Mouse (Mus musculus): Measurements from ENCODE around the gene U2af2. TPM values are rescaled to one million over a fixed set of nuclear protein-coding genes. Genes with fewer than 3 reads are reported as not detected.

The U2af2 gene
- polyA plus RNA-seq, 1 experiment from 2014 or later = 138 TPM

GRCm38 (mm10) chr7:5101066-5101663 is 39.2 kb downstream of the U2af2 start:
- peaks cover 31% of the 10 kb centered on the region for H3K36me3 ChIP-seq
- H3K27ac ChIP-seq = no peak overlapping the region
- H3K4me1 ChIP-seq = no peaks in the 10 kb centered on the region
- H3K9me3 ChIP-seq (replicated peaks) = no peaks in the 10 kb centered on the region
- no peak for ATAC-seq (ENCODE audit: low FRiP score)
- H3K4me3 ChIP-seq = no peak overlapping the region
- H3K9ac ChIP-seq = no peak overlapping the region
- H3K4me2 ChIP-seq (replicated peaks) = no peak overlapping the region
- no peaks in the 10 kb centered on the region for H3K27me3 ChIP-seq
- 89% methylated on average over 10 of the region's 10 CpGs for WGBS

DNA sequence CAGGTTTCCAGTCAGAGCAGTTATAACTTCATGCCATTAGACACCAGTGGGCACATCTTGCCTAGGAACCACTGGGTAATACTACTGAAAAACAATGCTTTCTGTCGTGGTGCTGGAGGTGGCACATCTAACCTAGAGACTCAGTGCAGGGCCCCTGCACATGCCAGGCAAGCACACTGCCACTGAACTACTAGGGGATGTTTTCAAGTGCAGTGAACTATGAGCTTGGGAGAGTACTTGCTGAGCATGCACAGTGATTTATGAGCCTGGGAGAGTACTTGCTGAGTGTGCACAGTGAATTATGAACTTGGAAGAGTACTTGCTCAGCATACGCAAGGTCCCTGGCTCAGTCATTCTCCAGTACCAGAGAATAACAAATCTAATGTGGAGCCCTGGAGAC is 40.6 kb downstream of the U2af2 start:
- ATAC-seq (ENCODE audit: low FRiP score) = no peak
- H3K4me1 ChIP-seq = no peaks in the 10 kb centered on the region
- WGBS = 88% methylated on average over 2 of the region's 2 CpGs

DNA sequence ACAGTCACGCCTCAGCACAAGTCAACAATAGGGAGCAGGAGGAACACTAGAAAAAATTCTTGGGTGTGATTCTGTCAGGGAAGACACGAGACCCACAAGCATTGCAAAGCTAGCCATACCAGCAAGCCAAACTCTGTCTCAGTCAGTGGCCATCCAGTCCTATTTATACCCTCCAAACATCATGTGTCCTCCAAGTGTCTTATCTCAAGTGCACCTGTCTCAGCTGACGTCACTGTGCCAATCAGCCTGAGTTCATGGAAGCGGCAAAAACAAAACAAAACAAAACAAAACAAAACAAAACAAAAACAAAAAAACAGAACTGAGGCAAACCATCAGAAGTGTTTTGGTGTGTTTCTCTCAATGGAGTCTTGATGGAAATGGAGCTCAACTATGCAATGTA is 46.3 kb downstream of the U2af2 start:
- no peak for ATAC-seq (ENCODE audit: low FRiP score)

More for the DNA sequence above, 40.6 kb downstream of the U2af2 start:
- Histone ChIP-seq H3K9ac (no peak overlapping the region), H3K27me3 (no peaks in the 10 kb centered on the region), H3K4me3 (no peak overlapping the region), H3K27ac (no peak overlapping the region), H3K4me2 (replicated peaks) (no peak overlapping the region), H3K36me3 (peaks cover 17% of the 10 kb centered on the region), H3K9me3 (replicated peaks) (no peaks in the 10 kb centered on the region)

GRCm38 (mm10) chr7:5109301-5109700 is 47.4 kb downstream of the U2af2 start:
- Histone ChIP-seq H3K4me2 (replicated peaks) (no peak overlapping the region), H3K9me3 (replicated peaks) (no peaks in the 10 kb centered on the region), H3K4me3 (no peak overlapping the region), H3K9ac (no peak overlapping the region), H3K27ac (no peak overlapping the region), H3K36me3 (no peaks in the 10 kb centered on the region), H3K4me1 (no peaks in the 10 kb centered on the region), H3K27me3 (no peaks in the 10 kb centered on the region)
- 85% methylated on average over 8 of the region's 8 CpGs for WGBS
- ATAC-seq (ENCODE audit: low FRiP score) = no peak

More for the DNA sequence above, 46.3 kb downstream of the U2af2 start:
- H3K4me1 ChIP-seq = no peaks in the 10 kb centered on the region
- H3K27me3 ChIP-seq = no peaks in the 10 kb centered on the region
- H3K36me3 ChIP-seq = no peaks in the 10 kb centered on the region
- H3K27ac ChIP-seq = no peak overlapping the region
- 84% methylated on average over 4 of the region's 4 CpGs for WGBS
- no peak overlapping the region for H3K4me3 ChIP-seq
- H3K4me2 ChIP-seq (replicated peaks) = no peak overlapping the region
- no peaks in the 10 kb centered on the region for H3K9me3 ChIP-seq (replicated peaks)
- H3K9ac ChIP-seq = no peak overlapping the region

GRCm38 (mm10) chr7:5112701-5113100 is 50.8 kb downstream of the U2af2 start:
- H3K4me1 ChIP-seq = no peaks in the 10 kb centered on the region
- H3K27me3 ChIP-seq = no peaks in the 10 kb centered on the region
- no peak overlapping the region for H3K4me3 ChIP-seq
- WGBS = 41% methylated on average over 3 of the region's 3 CpGs
- H3K4me2 ChIP-seq (replicated peaks) = no peak overlapping the region
- no peaks in the 10 kb centered on the region for H3K9me3 ChIP-seq (replicated peaks)
- no peak overlapping the region for H3K9ac ChIP-seq
- H3K36me3 ChIP-seq = no peaks in the 10 kb centered on the region
- no peak overlapping the region for H3K27ac ChIP-seq
- no peak for ATAC-seq (ENCODE audit: low FRiP score)

DNA sequence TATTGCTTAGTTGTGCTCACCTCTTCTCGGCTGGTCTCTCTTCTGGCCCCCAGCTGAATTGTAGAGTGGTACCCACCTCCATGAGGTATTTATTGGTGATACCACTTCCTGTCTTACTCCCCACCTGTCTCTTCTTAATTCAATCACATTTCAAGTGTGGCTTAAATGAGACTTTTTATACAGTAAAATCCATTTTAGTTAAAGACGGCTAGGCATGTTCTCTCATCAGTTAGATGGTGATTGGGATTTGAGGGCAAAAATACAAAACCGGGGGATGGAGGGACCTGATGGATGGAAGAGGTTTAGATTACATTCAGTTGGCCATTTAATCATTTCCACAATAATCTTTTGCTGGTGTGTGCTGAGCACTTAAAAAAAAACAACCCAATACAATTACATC is 54.9 kb downstream of the U2af2 start, which contains the start of gene Rfpl4:
Gene Rfpl4, minus strand, starts transcription at position 101 of the 400 bp plus-strand sequence.
- ATAC-seq (ENCODE audit: low FRiP score) = no peak
- H3K27ac ChIP-seq = no peak within 1 kb of the TSS
- H3K9me3 ChIP-seq (replicated peaks) = no peaks in the 10 kb centered on the region; the same call in 1 of the 2 replicates
- H3K4me2 ChIP-seq (replicated peaks) = no peak within 1 kb of the TSS
- H3K9ac ChIP-seq = no peak within 1 kb of the TSS
- H3K4me1 ChIP-seq = no peaks in the 10 kb centered on the region
- 89% methylated on average over 3 of the region's 3 CpGs for WGBS
- H3K27me3 ChIP-seq = no peaks in the 10 kb centered on the region
- no peaks in the 10 kb centered on the region for H3K36me3 ChIP-seq
- H3K4me3 ChIP-seq = no peak within 1 kb of the TSS

GRCm38 (mm10) chr7:5125078-5125477 is 63.1 kb downstream of the U2af2 start:
- no peak overlapping the region for H3K4me3 ChIP-seq
- H3K9me3 ChIP-seq (replicated peaks) = no peaks in the 10 kb centered on the region; the same call in 1 of the 2 replicates
- no peak overlapping the region for H3K4me2 ChIP-seq (replicated peaks)
- ATAC-seq (ENCODE audit: low FRiP score) = no peak
- H3K36me3 ChIP-seq = no peaks in the 10 kb centered on the region
- H3K9ac ChIP-seq = no peak overlapping the region
- H3K27me3 ChIP-seq = no peaks in the 10 kb centered on the region; the same call in 1 of the 2 replicates
- no peak overlapping the region for H3K27ac ChIP-seq
- WGBS = 92% methylated on average over 8 of the region's 8 CpGs
- no peaks in the 10 kb centered on the region for H3K4me1 ChIP-seq

DNA sequence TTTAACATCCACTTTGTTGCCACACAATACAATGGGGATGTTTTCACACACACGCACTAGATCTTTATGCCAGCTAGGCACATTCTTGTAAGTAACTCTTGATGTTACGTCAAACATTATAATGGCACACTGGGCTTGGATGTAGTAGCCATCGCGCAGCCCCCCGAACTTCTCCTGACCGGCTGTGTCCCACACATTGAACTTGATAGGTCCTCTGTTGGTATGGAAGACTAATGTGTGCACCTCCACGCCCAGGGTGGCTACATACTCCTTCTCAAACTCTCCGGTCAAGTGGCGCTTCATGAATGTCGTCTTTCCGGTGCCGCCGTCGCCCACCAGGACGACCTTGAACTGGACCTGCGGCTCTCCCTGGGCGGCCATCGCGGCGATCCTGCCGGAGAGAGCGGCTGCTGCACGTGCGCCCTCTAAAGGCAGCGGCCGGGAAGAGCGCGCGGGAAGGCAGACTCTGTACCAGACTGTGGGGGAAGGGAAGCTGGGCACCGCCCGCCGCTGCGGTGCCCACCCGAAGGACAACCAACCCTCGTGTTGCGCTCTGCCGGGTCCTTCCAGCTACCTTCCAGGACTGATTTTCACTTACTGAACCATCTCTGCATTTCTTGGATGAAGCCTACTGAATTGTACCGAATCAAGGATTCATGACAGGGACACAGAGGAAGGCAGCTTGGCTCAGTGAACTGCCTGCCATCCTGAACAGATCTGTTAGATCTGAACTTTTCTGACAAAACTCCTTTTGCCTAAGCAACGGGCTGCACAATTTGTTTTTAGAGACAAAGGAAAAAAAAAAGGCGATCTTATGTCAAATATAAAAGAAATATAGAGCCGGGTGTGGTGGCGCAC is 63.8 kb downstream of the U2af2 start, which contains the start of gene Rasl2-9:
Gene Rasl2-9, minus strand, starts transcription at position 402 of the 858 bp plus-strand sequence.
- no peaks in the 10 kb centered on the region; the same call in 1 of the 2 replicates for H3K27me3 ChIP-seq
- no peaks in the 10 kb centered on the region; the same call in 1 of the 2 replicates for H3K9me3 ChIP-seq (replicated peaks)
- no peaks in the 10 kb centered on the region for H3K4me1 ChIP-seq
- WGBS = 20% methylated on average over 42 of the region's 42 CpGs
- peak within 1 kb of the TSS; percentile 31 for H3K4me3 ChIP-seq
- H3K9ac ChIP-seq = peak within 1 kb of the TSS; percentile 39
- no peaks in the 10 kb centered on the region for H3K36me3 ChIP-seq
- H3K27ac ChIP-seq = no peak within 1 kb of the TSS
- H3K4me2 ChIP-seq (replicated peaks) = peak within 1 kb of the TSS; percentile 56
- ATAC-seq (ENCODE audit: low FRiP score) = peak; percentile 81

Small RNAs within 50 kb of the gene (microRNA-seq; reads per million reads assigned to microRNA genes)
- not detected for gene Gm26217

Other genes starting within 250 kb of the U2af2 start
- gene Ube2s, start 249.6 kb upstream of the U2af2 start, polyA plus RNA-seq (2016; fragmentation: Nextera tagmentation; extraction: Ambion mirVana) = 331 and 348 TPM in 2 replicates
- 5.3 and 6.7 TPM in 2 replicates for gene Shisa7, start 217.4 kb upstream of the U2af2 start, polyA plus RNA-seq (2016; fragmentation: Nextera tagmentation; extraction: Ambion mirVana)
- 5.1 and 7.0 TPM in 2 replicates for gene Isoc2b, start 191.9 kb upstream of the U2af2 start, polyA plus RNA-seq (2016; fragmentation: Nextera tagmentation; extraction: Ambion mirVana)
- 0.88 and 1.2 TPM in 2 replicates for gene Isoc2a, start 185.0 kb upstream of the U2af2 start, polyA plus RNA-seq (2016; fragmentation: Nextera tagmentation; extraction: Ambion mirVana)
- not detected in 2 replicates for gene Gm36210, start 155.6 kb upstream of the U2af2 start, polyA plus RNA-seq (2016; fragmentation: Nextera tagmentation; extraction: Ambion mirVana)
- gene Zfp628, start 146.9 kb upstream of the U2af2 start, polyA plus RNA-seq (2016; fragmentation: Nextera tagmentation; extraction: Ambion mirVana) = 4.3 and 4.8 TPM in 2 replicates
- 12.3 and 14.3 TPM in 2 replicates for gene Nat14, start 140.1 kb upstream of the U2af2 start, polyA plus RNA-seq (2016; fragmentation: Nextera tagmentation; extraction: Ambion mirVana)
- 1.6 and 2.2 TPM in 2 replicates for gene Ssc5d, start 136.4 kb upstream of the U2af2 start, polyA plus RNA-seq (2016; fragmentation: Nextera tagmentation; extraction: Ambion mirVana)
- not detected in 2 replicates for gene Sbk2, start 97.7 kb upstream of the U2af2 start, polyA plus RNA-seq (2016; fragmentation: Nextera tagmentation; extraction: Ambion mirVana)
- 0.19 and 0.23 TPM in 2 replicates for gene Sbk3, start 91.0 kb upstream of the U2af2 start, polyA plus RNA-seq (2016; fragmentation: Nextera tagmentation; extraction: Ambion mirVana)
- gene Zfp579, start 66.0 kb upstream of the U2af2 start, polyA plus RNA-seq (2016; fragmentation: Nextera tagmentation; extraction: Ambion mirVana) = 57.8 and 61.4 TPM in 2 replicates
- gene Zfp524, start 47.7 kb upstream of the U2af2 start, polyA plus RNA-seq (2016; fragmentation: Nextera tagmentation; extraction: Ambion mirVana) = 8.5 and 9.1 TPM in 2 replicates
- gene Fiz1, start 47.4 kb upstream of the U2af2 start, polyA plus RNA-seq (2016; fragmentation: Nextera tagmentation; extraction: Ambion mirVana) = 59.6 and 60.1 TPM in 2 replicates
- 0.32 TPM in 1 of 2 replicates, not detected in the other for gene Gm44973, start 46.6 kb upstream of the U2af2 start, polyA plus RNA-seq (2016; fragmentation: Nextera tagmentation; extraction: Ambion mirVana)
- 9.0 and 9.3 TPM in 2 replicates for gene Zfp865, start 41.8 kb upstream of the U2af2 start, polyA plus RNA-seq (2016; fragmentation: Nextera tagmentation; extraction: Ambion mirVana)
- gene Ccdc106, start 41.6 kb upstream of the U2af2 start, polyA plus RNA-seq (2016; fragmentation: Nextera tagmentation; extraction: Ambion mirVana) = 17.4 and 19.9 TPM in 2 replicates
- gene 4632433K11Rik, start 28.0 kb upstream of the U2af2 start, polyA plus RNA-seq (2016; fragmentation: Nextera tagmentation; extraction: Ambion mirVana) = 0.44 TPM in 1 of 2 replicates, not detected in the other
- 6.1 and 6.9 TPM in 2 replicates for gene Zfp784, start 23.7 kb upstream of the U2af2 start, polyA plus RNA-seq (2016; fragmentation: Nextera tagmentation; extraction: Ambion mirVana)
- gene Zfp580, start 10.6 kb upstream of the U2af2 start, polyA plus RNA-seq (2016; fragmentation: Nextera tagmentation; extraction: Ambion mirVana) = 45.4 and 51.8 TPM in 2 replicates
- 74.5 and 79.6 TPM in 2 replicates for gene Epn1, start 18.1 kb downstream of the U2af2 start, polyA plus RNA-seq (2016; fragmentation: Nextera tagmentation; extraction: Ambion mirVana)
- gene Rfpl4, start 54.8 kb downstream of the U2af2 start, polyA plus RNA-seq (2016; fragmentation: Nextera tagmentation; extraction: Ambion mirVana) = not detected in 2 replicates
- gene Rasl2-9, start 63.8 kb downstream of the U2af2 start, polyA plus RNA-seq (2016; fragmentation: Nextera tagmentation; extraction: Ambion mirVana) = 0.31 and 0.41 TPM in 2 replicates
- not detected in 2 replicates for gene Vmn1r55, start 87.5 kb downstream of the U2af2 start, polyA plus RNA-seq (2016; fragmentation: Nextera tagmentation; extraction: Ambion mirVana)
- not detected in 2 replicates for gene Vmn1r56, start 134.6 kb downstream of the U2af2 start, polyA plus RNA-seq (2016; fragmentation: Nextera tagmentation; extraction: Ambion mirVana)
- gene Vmn1r57, start 156.3 kb downstream of the U2af2 start, polyA plus RNA-seq (2016; fragmentation: Nextera tagmentation; extraction: Ambion mirVana) = not detected in 2 replicates

All from hindbrain, embryonic 12.5 days (tissue).